Mouse (Mus musculus): ENCODE results near the gene Slc50a1. TPM values are rescaled to one million over a fixed set of nuclear protein-coding genes. Genes with fewer than 3 reads are reported as not detected.

Slc50a1 gene
- 38.7 and 63.5 TPM in 2 replicates for polyA plus RNA-seq (2012; ENCODE audit: low replicate concordance)

GRCm38 (mm10) chr3:89270051-89270755 is at the start of gene Slc50a1:
Gene Slc50a1, minus strand, starts transcription at chr3:89270570.

GRCm38 (mm10) chr3:89280606-89281511 is 10.5 kb upstream of the Slc50a1 start, which contains the start of gene Efna1:
Gene Efna1, minus strand, starts transcription at chr3:89281142.

GRCm38 (mm10) chr3:89259076-89259475 is 11.3 kb downstream of the Slc50a1 start, which contains the start of gene Dpm3:
Gene Dpm3, plus strand, starts transcription at chr3:89259358.

GRCm38 (mm10) chr3:89246261-89247100 is 23.9 kb downstream of the Slc50a1 start, which contains the start of gene Trim46:
Gene Trim46, minus strand, starts transcription at chr3:89246309.

GRCm38 (mm10) chr3:89245688-89246171 is 24.6 kb downstream of the Slc50a1 start, which contains the start of gene Krtcap2:
Gene Krtcap2, plus strand, starts transcription at chr3:89245966.

GRCm38 (mm10) chr3:89228836-89229235 is 41.5 kb downstream of the Slc50a1 start, which contains the start of gene Muc1:
Gene Muc1, plus strand, starts transcription at chr3:89229057.

GRCm38 (mm10) chr3:89226900-89227299 is 43.5 kb downstream of the Slc50a1 start, which contains the start of gene Mtx1:
Gene Mtx1, minus strand, starts transcription at chr3:89227088.

Other genes with a start within 250 kb of the Slc50a1 start
- gene Rusc1, start 177.3 kb downstream of the Slc50a1 start, polyA plus RNA-seq (2012; ENCODE audit: low replicate concordance): 39.4 and 51.6 TPM in 2 replicates
- 0.68 TPM in 1 of 2 replicates, not detected in the other for gene Gm43738, start 169.5 kb downstream of the Slc50a1 start, polyA plus RNA-seq (2012; ENCODE audit: low replicate concordance)
- gene Fdps, start 168.6 kb downstream of the Slc50a1 start, polyA plus RNA-seq (2012; ENCODE audit: low replicate concordance): 4.4 and 8.8 TPM in 2 replicates
- gene Pklr, start 134.4 kb downstream of the Slc50a1 start, polyA plus RNA-seq (2012; ENCODE audit: low replicate concordance): 5.5 and 56.5 TPM in 2 replicates
- gene Hcn3, start 110.4 kb downstream of the Slc50a1 start, polyA plus RNA-seq (2012; ENCODE audit: low replicate concordance): 3.0 and 4.4 TPM in 2 replicates
- 48.8 and 75.7 TPM in 2 replicates for gene Clk2, start 105.8 kb downstream of the Slc50a1 start, polyA plus RNA-seq (2012; ENCODE audit: low replicate concordance)
- 280 and 307 TPM in 2 replicates for gene Scamp3, start 93.1 kb downstream of the Slc50a1 start, polyA plus RNA-seq (2012; ENCODE audit: low replicate concordance)
- 144 and 333 TPM in 2 replicates for gene Fam189b, start 87.4 kb downstream of the Slc50a1 start, polyA plus RNA-seq (2012; ENCODE audit: low replicate concordance)
- gene Gba, start 67.6 kb downstream of the Slc50a1 start, polyA plus RNA-seq (2012; ENCODE audit: low replicate concordance): 14.9 and 15.3 TPM in 2 replicates
- 0.47 and 0.53 TPM in 2 replicates for gene Thbs3, start 55.4 kb downstream of the Slc50a1 start, polyA plus RNA-seq (2012; ENCODE audit: low replicate concordance)
- gene Mtx1, start 43.5 kb downstream of the Slc50a1 start, polyA plus RNA-seq (2012; ENCODE audit: low replicate concordance): 196 and 222 TPM in 2 replicates
- gene Muc1, start 41.5 kb downstream of the Slc50a1 start, polyA plus RNA-seq (2012; ENCODE audit: low replicate concordance): 0.72 and 1.1 TPM in 2 replicates
- 77.7 and 182 TPM in 2 replicates for gene Krtcap2, start 24.6 kb downstream of the Slc50a1 start, polyA plus RNA-seq (2012; ENCODE audit: low replicate concordance)
- 7.9 and 14.5 TPM in 2 replicates for gene Trim46, start 24.3 kb downstream of the Slc50a1 start, polyA plus RNA-seq (2012; ENCODE audit: low replicate concordance)
- gene Dpm3, start 11.2 kb downstream of the Slc50a1 start, polyA plus RNA-seq (2012; ENCODE audit: low replicate concordance): 332 and 345 TPM in 2 replicates
- 0.37 and 0.85 TPM in 2 replicates for gene Efna1, start 10.6 kb upstream of the Slc50a1 start, polyA plus RNA-seq (2012; ENCODE audit: low replicate concordance)
- not detected in 2 replicates for gene Efna3, start 52.4 kb upstream of the Slc50a1 start, polyA plus RNA-seq (2012; ENCODE audit: low replicate concordance)
- 0.65 and 1.9 TPM in 2 replicates for gene Efna4, start 67.5 kb upstream of the Slc50a1 start, polyA plus RNA-seq (2012; ENCODE audit: low replicate concordance)
- gene Adam15, start 79.4 kb upstream of the Slc50a1 start, polyA plus RNA-seq (2012; ENCODE audit: low replicate concordance): 41.8 and 169 TPM in 2 replicates
- not detected in 2 replicates for gene Dcst2, start 91.4 kb upstream of the Slc50a1 start, polyA plus RNA-seq (2012; ENCODE audit: low replicate concordance)
- not detected in 2 replicates for gene Dcst1, start 94.7 kb upstream of the Slc50a1 start, polyA plus RNA-seq (2012; ENCODE audit: low replicate concordance)
- 186 and 424 TPM in 2 replicates for gene Zbtb7b, start 124.2 kb upstream of the Slc50a1 start, polyA plus RNA-seq (2012; ENCODE audit: low replicate concordance)
- 0.49 TPM in 1 of 2 replicates, not detected in the other for gene Lenep, start 132.2 kb upstream of the Slc50a1 start, polyA plus RNA-seq (2012; ENCODE audit: low replicate concordance)
- 15.1 and 28.4 TPM in 2 replicates for gene Flad1, start 141.3 kb upstream of the Slc50a1 start, polyA plus RNA-seq (2012; ENCODE audit: low replicate concordance)
- 9.2 and 12.8 TPM in 2 replicates for gene Cks1b, start 147.8 kb upstream of the Slc50a1 start, polyA plus RNA-seq (2012; ENCODE audit: low replicate concordance)
- 109 and 110 TPM in 2 replicates for gene Shc1, start 147.9 kb upstream of the Slc50a1 start, polyA plus RNA-seq (2012; ENCODE audit: low replicate concordance)
- gene Pygo2, start 159.6 kb upstream of the Slc50a1 start, polyA plus RNA-seq (2012; ENCODE audit: low replicate concordance): 170 and 494 TPM in 2 replicates
- 65.6 and 87.9 TPM in 2 replicates for gene Pbxip1, start 166.1 kb upstream of the Slc50a1 start, polyA plus RNA-seq (2012; ENCODE audit: low replicate concordance)
- gene Pmvk, start 184.0 kb upstream of the Slc50a1 start, polyA plus RNA-seq (2012; ENCODE audit: low replicate concordance): 0.87 and 11.8 TPM in 2 replicates
- gene Kcnn3, start 249.6 kb upstream of the Slc50a1 start, polyA plus RNA-seq (2012; ENCODE audit: low replicate concordance): 0.04 TPM in 1 of 2 replicates, not detected in the other

Measured in hematopoietic multipotent progenitor cell, adult 10-12 weeks (in vitro differentiated cells).